Mouse (Mus musculus) retina, adult 2 months (tissue): ENCODE results near the gene Dgkd.

ENCODE experiments used
- DNase-seq: peaks from one replicate; pipeline ENCODE4 v3.0.0-alpha.2; 2012; ENCODE audit warnings: low read depth, low spot score

Dgkd gene

GRCm38 (mm10) chr1:87935095-87935494, 82.0 kb downstream of the Dgkd start:
- no peak for DNase-seq

GRCm38 (mm10) chr1:87935546-87935945, 82.5 kb downstream of the Dgkd start:
- no peak for DNase-seq

- DNase-seq: no peak
These were observed 83.0 kb downstream of the Dgkd start for GRCm38 (mm10) chr1:87936075-87936474.

GRCm38 (mm10) chr1:87936516-87936915, 83.4 kb downstream of the Dgkd start:
- no peak for DNase-seq

GRCm38 (mm10) chr1:87941765-87942164, 88.7 kb downstream of the Dgkd start:
- DNase-seq: no peak

GRCm38 (mm10) chr1:87947681-87948091, 94.6 kb downstream of the Dgkd start:
- no peak for DNase-seq

GRCm38 (mm10) chr1:87951641-87952040, 98.6 kb downstream of the Dgkd start:
- no peak for DNase-seq

GRCm38 (mm10) chr1:87953073-87953472, 100.0 kb downstream of the Dgkd start:
- no peak for DNase-seq

- DNase-seq: no peak
These were observed 105.8 kb downstream of the Dgkd start for GRCm38 (mm10) chr1:87958931-87959330.

- no peak for DNase-seq
These were observed 106.4 kb downstream of the Dgkd start for GRCm38 (mm10) chr1:87959532-87959931.

GRCm38 (mm10) chr1:87959998-87960431, 106.9 kb downstream of the Dgkd start:
- DNase-seq: no peak

GRCm38 (mm10) chr1:87960752-87961151, 107.7 kb downstream of the Dgkd start:
- DNase-seq: no peak

GRCm38 (mm10) chr1:87961459-87962167, 108.5 kb downstream of the Dgkd start:
- no peak for DNase-seq

GRCm38 (mm10) chr1:87970381-87970780, 117.3 kb downstream of the Dgkd start:
- DNase-seq: no peak

GRCm38 (mm10) chr1:87982291-87982690, 129.2 kb downstream of the Dgkd start:
- no peak for DNase-seq

- DNase-seq: no peak
These were observed 139.6 kb downstream of the Dgkd start for GRCm38 (mm10) chr1:87992716-87993115.
